ENCODE assay signal across 8 mouse cellular contexts in genomic region chr12:107978063-107978462, GRCm38 (mm10). TPM values are rescaled to one million over a fixed set of nuclear protein-coding genes. Genes with fewer than 3 reads are reported as not detected.
DNase-seq lines count a peak whose midpoint lies in the region; ATAC-seq and TF ChIP-seq lines count a peak whose summit lies in the region.
"Had no signal": no experiment of that assay in that cellular context is flagged by ENCODE, and none has a peak within 500 bp of the region (broad histone marks: within the 10 kb centered on the region; RNA-seq: fewer than 3 reads in every experiment).

No protein-coding gene starts in this region.

- peak overlapping the region; percentile 72 for H3K4me2 ChIP-seq in forebrain, embryonic 15.5 days (replicated peaks)
- peak overlapping the region; percentile 61 for H3K4me2 ChIP-seq in midbrain, embryonic 11.5 days
- H3K4me2 ChIP-seq in liver, postnatal 0 days (ENCODE audit: low read depth, low read length), result no peak overlapping the region

- peak overlapping the region; percentile 43 for H3K9ac ChIP-seq in forebrain, embryonic 15.5 days (replicated peaks)
- peak overlapping the region; percentile 32 for H3K9ac ChIP-seq in midbrain, embryonic 11.5 days (ENCODE audit: low read length)
- H3K9ac ChIP-seq in liver, postnatal 0 days (replicated peaks), result no peak overlapping the region

- H3K9me3 ChIP-seq in forebrain, embryonic 15.5 days, result no peaks in the 10 kb centered on the region
- no peaks in the 10 kb centered on the region for H3K9me3 ChIP-seq in midbrain, embryonic 11.5 days (ENCODE audit: control insufficient read depth, low read length)
- H3K9me3 ChIP-seq in liver, postnatal 0 days (ENCODE audit: low read length), result no peaks in the 10 kb centered on the region

- TF ChIP-seq EP300 in liver, postnatal 0 days (IDR thresholded peaks at IDR 0.05; ENCODE audit: low read depth), result no peak

- H3K4me3 ChIP-seq in left cerebral cortex, adult 2 months, result no peak overlapping the region
- H3K4me3 ChIP-seq in forebrain, embryonic 15.5 days, result peak overlapping the region; percentile 26
- no peak overlapping the region for H3K4me3 ChIP-seq in midbrain, embryonic 11.5 days (ENCODE audit: low read depth, low read length)
- no peak overlapping the region for H3K4me3 ChIP-seq in liver, postnatal 0 days (ENCODE audit: low read depth, low read length)

- intact Hi-C loops in left cerebral cortex, adult 2 months (cut with DNase I), result no loop called here
- intact Hi-C loops in left cerebral cortex, postnatal 14 days (cut with DNase I), result no loop called here

- peaks cover 98% of the 10 kb centered on the region for H3K4me1 ChIP-seq in forebrain, embryonic 15.5 days
- peaks cover 91% of the 10 kb centered on the region for H3K4me1 ChIP-seq in midbrain, embryonic 11.5 days (ENCODE audit: control insufficient read depth, insufficient read depth, low read length)
- peaks cover 3% of the 10 kb centered on the region; the same call in 1 of the 2 replicates for H3K4me1 ChIP-seq in liver, postnatal 0 days (ENCODE audit: insufficient read depth)

- no peak for DNase-seq in left cerebral cortex, adult 2 months (ENCODE audit: extremely low spot score in 1 of 2, low spot score in 2 of 2)
- no peak for DNase-seq in left cerebral cortex, postnatal 14 days (ENCODE audit: low spot score in 2 of 2)
- DNase-seq in midbrain, embryonic 11.5 days (ENCODE audit: low spot score, missing footprints), result no peak
- DNase-seq in thymus, postnatal 4 days, result peak; percentile 62
- no peak for DNase-seq in cerebellum, adult 8-10 months
- DNase-seq in liver, postnatal 0 days, result no peak

- no peak for TF ChIP-seq CTCF in left cerebral cortex, adult 2 months (IDR thresholded peaks at IDR 0.05)
- no peak for TF ChIP-seq CTCF in liver, postnatal 0 days (IDR thresholded peaks at IDR 0.05; ENCODE audit: low read depth)

- H3K36me3 ChIP-seq in forebrain, embryonic 15.5 days, result no peaks in the 10 kb centered on the region
- H3K36me3 ChIP-seq in midbrain, embryonic 11.5 days (ENCODE audit: control insufficient read depth, insufficient read depth, low read length), result no peaks in the 10 kb centered on the region
- H3K36me3 ChIP-seq in liver, postnatal 0 days (replicated peaks; ENCODE audit: insufficient read depth, low read length), result no peaks in the 10 kb centered on the region

- no peaks in the 10 kb centered on the region for H3K27me3 ChIP-seq in forebrain, embryonic 15.5 days
- peaks cover 3% of the 10 kb centered on the region for H3K27me3 ChIP-seq in midbrain, embryonic 11.5 days (ENCODE audit: control insufficient read depth, insufficient read depth, low read length)
- H3K27me3 ChIP-seq in liver, postnatal 0 days (ENCODE audit: insufficient read depth, low read length), result peaks cover 64% of the 10 kb centered on the region

- H3K27ac ChIP-seq in left cerebral cortex, adult 2 months, result peak overlapping the region; percentile 80; the same call in 1 of the 2 replicates
- peak overlapping the region; percentile 86 for H3K27ac ChIP-seq in forebrain, embryonic 15.5 days (replicated peaks)
- H3K27ac ChIP-seq in midbrain, embryonic 11.5 days (ENCODE audit: low read depth, low read length), result no peak overlapping the region
- H3K27ac ChIP-seq in liver, postnatal 0 days (ENCODE audit: low read depth), result no peak overlapping the region

- ATAC-seq in forebrain, embryonic 15.5 days (replicated peaks), result no peak
- ATAC-seq in midbrain, embryonic 11.5 days (ENCODE audit: low FRiP score), result no peak
- ATAC-seq in liver, postnatal 0 days, result no peak
- ATAC-seq: intestine, embryonic 16.5 days had no signal

- 7% methylated on average over 14 of the region's 14 CpGs for WGBS in forebrain, embryonic 15.5 days
- 6% methylated on average over 14 of the region's 14 CpGs for WGBS in midbrain, embryonic 11.5 days
- WGBS in liver, postnatal 0 days (ENCODE audit: insufficient replicate concordance), result 14% methylated on average over 14 of the region's 14 CpGs

RNA-seq across cellular contexts. Expression of gene Bcl11b, which starts 25.3 kb away (rescaled TPM):
- 10 to 100 TPM; 57.8 to 69.0 TPM for total RNA-seq in left cerebral cortex, adult 2 months (2021)
- 10 to 100 TPM; 42.5 to 72.8 TPM for total RNA-seq in left cerebral cortex, postnatal 14 days (2021)
- 109 and 117 TPM in 2 replicates for polyA plus RNA-seq in forebrain, embryonic 15.5 days (2015; fragmentation: Nextera tagmentation; extraction: Ambion mirVana)
- polyA plus RNA-seq in midbrain, embryonic 11.5 days (2014; fragmentation: Nextera tagmentation; extraction: Ambion mirVana), result 4.5 and 6.3 TPM in 2 replicates
- 0.02 TPM in 1 of 2 replicates, not detected in the other for polyA plus RNA-seq in liver, postnatal 0 days (2015; fragmentation: Nextera tagmentation; extraction: Ambion mirVana)

Comparison
In these comparisons a context has a peak if more than half of its experiments do, and no peak if none do; other contexts are left out.
1. H3K27ac ChIP-seq: peak in left cerebral cortex, adult 2 months (single experiment) and forebrain, embryonic 15.5 days (single experiment); none in midbrain, embryonic 11.5 days (single experiment) and liver, postnatal 0 days (single experiment).
2. RNA of gene Bcl11b, which starts 25.3 kb away (polyA plus RNA-seq): 109 to 117 TPM in forebrain, embryonic 15.5 days; 4.5 to 6.3 TPM in midbrain, embryonic 11.5 days and 0.02 TPM in liver, postnatal 0 days; every median in the first group is over 10 times any median in the second.